Mouse (Mus musculus): ENCODE measurements at regions not wholly inside any gene's neighbourhood (a gene's known extent, or its start where the extent isn't known, plus 50 kb on each side); places are given as distances from the start of the nearest gene placed in this dataset.

DNA sequence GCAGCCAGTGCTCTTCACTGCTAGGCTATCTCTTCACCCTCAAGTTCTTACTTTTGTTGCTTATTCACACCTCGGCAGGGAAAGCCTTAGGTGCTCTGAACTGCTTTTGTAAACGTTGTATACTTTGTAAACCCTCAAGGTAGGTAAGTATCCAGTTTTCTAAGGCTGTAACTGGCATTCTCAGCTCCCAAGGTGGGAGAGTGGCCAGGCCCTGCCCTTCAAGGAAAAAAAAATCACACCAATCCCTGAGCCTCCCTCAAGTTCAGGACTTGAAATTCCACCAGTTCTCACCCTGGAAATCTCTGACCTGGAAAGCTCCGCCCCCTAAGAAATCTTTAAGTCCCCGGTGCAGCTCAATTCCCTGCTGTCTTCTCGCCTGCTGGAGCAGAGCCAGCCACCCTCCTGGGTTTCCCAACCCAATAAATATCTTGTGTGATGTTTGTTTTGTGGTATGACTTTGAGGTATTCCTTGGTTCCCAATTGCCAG is 188.9 kb downstream of the Unc5cl start:
- no peak for TF ChIP-seq CTCF (conservative IDR thresholded peaks at IDR 0.05; ENCODE audit: low read length)
- TF ChIP-seq POU5F1 (IDR thresholded peaks at IDR 0.05; ENCODE audit: borderline replicate concordance, low read length): no peak
- TF ChIP-seq NANOG (IDR thresholded peaks at IDR 0.05; ENCODE audit: borderline replicate concordance, low read length): no peak
